Mouse (Mus musculus): Measurements from ENCODE around the gene Tnxb. TPM values are rescaled to one million over a fixed set of nuclear protein-coding genes. Genes with fewer than 3 reads are reported as not detected.
"Not testable (repeated sequence)": the region's sequence is repeated elsewhere in the genome, so short reads cannot be mapped to it uniquely, and the experiment has no call there.

Tnxb gene
- polyA plus RNA-seq, 1 experiment: not detected

DNA sequence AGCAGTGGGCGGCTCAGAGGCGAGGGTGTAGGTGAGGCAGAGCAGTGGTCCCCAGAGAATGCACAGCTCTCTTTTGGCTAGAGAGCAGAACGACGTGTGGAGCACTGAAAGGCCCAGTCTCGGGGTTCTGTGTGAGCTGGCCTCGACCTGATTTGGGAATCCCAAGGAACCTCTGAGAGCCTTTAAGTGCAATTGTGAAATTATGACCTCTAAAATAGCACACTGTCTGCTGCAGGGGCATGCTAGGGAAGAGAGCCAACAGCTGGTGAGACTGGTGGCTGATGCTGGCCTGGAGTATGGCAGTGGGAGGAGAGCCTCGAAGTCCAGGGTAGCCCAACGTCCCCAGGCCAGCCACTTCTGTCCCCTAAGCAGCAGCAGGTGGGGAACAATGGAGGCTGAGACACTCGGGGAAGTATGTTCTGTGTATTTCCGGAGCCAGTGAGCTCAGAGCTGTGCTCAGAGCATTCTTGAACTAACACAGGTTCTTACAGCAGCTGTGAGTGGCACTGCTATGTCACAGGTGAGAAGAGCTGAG is 13.4 kb downstream of the Tnxb start:
- H3K4me3 ChIP-seq (ENCODE audit: insufficient read depth, low read depth, low read length): no peak overlapping the region
- WGBS: 57% methylated on average over 10 of the region's 10 CpGs
- peaks cover 27% of the 10 kb centered on the region for H3K4me1 ChIP-seq (ENCODE audit: control insufficient read depth, insufficient read depth, low read length)
- H3K27ac ChIP-seq (ENCODE audit: insufficient read depth, low read depth, low read length): no peak overlapping the region
- TF ChIP-seq CTCF (IDR thresholded peaks at IDR 0.05; ENCODE audit: insufficient read depth, low read depth, low read length) (no peak), POLR2A (IDR thresholded peaks at IDR 0.05; ENCODE audit: insufficient read depth, low read depth, low read length) (no peak)

- Histone ChIP-seq H3K4me1 (ENCODE audit: control insufficient read depth, insufficient read depth, low read length) (peaks cover 27% of the 10 kb centered on the region), H3K4me3 (ENCODE audit: insufficient read depth, low read depth, low read length) (no peak overlapping the region), H3K27ac (ENCODE audit: insufficient read depth, low read depth, low read length) (no peak overlapping the region)
- TF ChIP-seq POLR2A (IDR thresholded peaks at IDR 0.05; ENCODE audit: insufficient read depth, low read depth, low read length): no peak
- 41% methylated on average over 9 of the region's 9 CpGs for WGBS
These were observed 14.0 kb downstream of the Tnxb start for GRCm38 (mm10) chr17:34684253-34684893.

- Histone ChIP-seq H3K4me3 (ENCODE audit: insufficient read depth, low read depth, low read length) (no peak overlapping the region), H3K27ac (ENCODE audit: insufficient read depth, low read depth, low read length) (no peak overlapping the region), H3K4me1 (ENCODE audit: control insufficient read depth, insufficient read depth, low read length) (peaks cover 27% of the 10 kb centered on the region)
- 75% methylated on average over 28 of the region's 28 CpGs for WGBS
- TF ChIP-seq POLR2A (IDR thresholded peaks at IDR 0.05; ENCODE audit: insufficient read depth, low read depth, low read length) (no peak), CTCF (IDR thresholded peaks at IDR 0.05; ENCODE audit: insufficient read depth, low read depth, low read length) (no peak)
These were observed 15.1 kb downstream of the Tnxb start for GRCm38 (mm10) chr17:34685120-34686110.

DNA sequence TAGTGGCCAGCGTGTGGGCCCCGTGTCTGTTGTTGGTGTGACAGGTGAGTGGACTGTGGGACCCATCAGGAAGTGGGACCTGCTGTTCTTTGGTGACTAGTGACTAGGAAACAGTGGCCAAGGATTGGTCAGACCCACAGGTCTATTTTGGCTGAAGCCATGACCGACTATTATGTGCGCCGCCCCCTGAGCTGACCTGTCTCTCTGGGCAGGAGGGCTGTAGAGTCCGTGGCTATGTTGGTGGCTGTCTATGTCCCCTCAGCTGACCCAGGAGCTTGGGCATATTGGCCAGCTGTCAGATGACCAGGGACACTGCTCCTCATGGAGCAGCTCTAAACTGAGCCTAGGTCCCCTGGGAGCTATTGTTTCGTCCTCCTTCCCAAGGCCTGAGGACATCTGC is 18.6 kb downstream of the Tnxb start:
- TF ChIP-seq POLR2A (IDR thresholded peaks at IDR 0.05; ENCODE audit: insufficient read depth, low read depth, low read length) (no peak), CTCF (IDR thresholded peaks at IDR 0.05; ENCODE audit: insufficient read depth, low read depth, low read length) (no peak)
- 94% methylated on average over 7 of the region's 7 CpGs for WGBS
- Histone ChIP-seq H3K27ac (ENCODE audit: insufficient read depth, low read depth, low read length) (no peak overlapping the region), H3K4me3 (ENCODE audit: insufficient read depth, low read depth, low read length) (no peak overlapping the region), H3K4me1 (ENCODE audit: control insufficient read depth, insufficient read depth, low read length) (peaks cover 18% of the 10 kb centered on the region)

DNA sequence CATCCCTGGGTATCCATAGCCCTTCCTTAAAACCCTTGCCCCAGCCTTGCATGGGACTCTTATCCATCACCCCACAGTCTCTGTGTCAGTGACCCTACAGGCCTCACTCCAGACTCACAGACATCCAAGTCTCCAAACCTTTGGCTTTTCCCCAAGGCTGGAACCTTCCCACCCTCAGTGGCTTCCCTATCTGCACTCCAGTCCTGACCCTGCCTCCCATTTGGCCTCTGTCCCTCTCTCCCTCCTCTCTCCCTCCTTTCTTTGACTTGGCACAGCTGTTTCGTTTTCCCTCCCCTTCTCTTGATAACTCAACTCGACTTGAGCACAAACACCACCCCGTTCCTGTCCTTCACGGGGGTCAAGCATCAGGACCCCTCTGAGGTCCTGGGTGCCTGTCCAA is 20.1 kb downstream of the Tnxb start:
- Histone ChIP-seq H3K4me1 (ENCODE audit: control insufficient read depth, insufficient read depth, low read length) (peaks cover 4% of the 10 kb centered on the region; the same call in 1 of the 2 replicates), H3K4me3 (ENCODE audit: insufficient read depth, low read depth, low read length) (no peak overlapping the region), H3K27ac (ENCODE audit: insufficient read depth, low read depth, low read length) (no peak overlapping the region)
- WGBS: 51% methylated on average over 4 of the region's 4 CpGs
- TF ChIP-seq POLR2A (IDR thresholded peaks at IDR 0.05; ENCODE audit: insufficient read depth, low read depth, low read length): no peak
- TF ChIP-seq CTCF (IDR thresholded peaks at IDR 0.05; ENCODE audit: insufficient read depth, low read depth, low read length): no peak

DNA sequence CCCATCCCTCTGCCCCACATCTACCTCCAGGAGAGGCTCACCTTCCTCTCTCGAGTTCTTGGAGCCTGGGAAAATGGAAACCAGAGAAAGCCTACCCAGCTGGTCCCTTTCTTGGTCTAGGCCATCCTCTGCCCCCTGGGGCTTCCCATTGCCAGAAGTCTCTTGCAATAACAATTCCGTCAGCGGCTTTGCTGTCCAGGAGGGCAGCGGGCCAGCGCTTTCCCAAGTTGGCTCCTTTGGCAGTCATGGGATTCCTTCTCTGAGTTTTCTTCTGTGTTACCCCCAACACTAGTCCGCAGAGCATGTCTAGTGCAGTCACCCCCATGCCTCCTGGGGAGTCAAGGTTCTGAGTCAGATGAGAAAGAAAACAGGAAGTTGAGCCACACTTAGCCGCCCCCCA is 22.6 kb downstream of the Tnxb start:
- TF ChIP-seq POLR2A (IDR thresholded peaks at IDR 0.05; ENCODE audit: insufficient read depth, low read depth, low read length) (no peak), CTCF (IDR thresholded peaks at IDR 0.05; ENCODE audit: insufficient read depth, low read depth, low read length) (no peak)
- Histone ChIP-seq H3K27ac (ENCODE audit: insufficient read depth, low read depth, low read length) (no peak overlapping the region), H3K4me1 (ENCODE audit: control insufficient read depth, insufficient read depth, low read length) (no peaks in the 10 kb centered on the region), H3K4me3 (ENCODE audit: insufficient read depth, low read depth, low read length) (no peak overlapping the region)
- WGBS: 52% methylated on average over 7 of the region's 7 CpGs

DNA sequence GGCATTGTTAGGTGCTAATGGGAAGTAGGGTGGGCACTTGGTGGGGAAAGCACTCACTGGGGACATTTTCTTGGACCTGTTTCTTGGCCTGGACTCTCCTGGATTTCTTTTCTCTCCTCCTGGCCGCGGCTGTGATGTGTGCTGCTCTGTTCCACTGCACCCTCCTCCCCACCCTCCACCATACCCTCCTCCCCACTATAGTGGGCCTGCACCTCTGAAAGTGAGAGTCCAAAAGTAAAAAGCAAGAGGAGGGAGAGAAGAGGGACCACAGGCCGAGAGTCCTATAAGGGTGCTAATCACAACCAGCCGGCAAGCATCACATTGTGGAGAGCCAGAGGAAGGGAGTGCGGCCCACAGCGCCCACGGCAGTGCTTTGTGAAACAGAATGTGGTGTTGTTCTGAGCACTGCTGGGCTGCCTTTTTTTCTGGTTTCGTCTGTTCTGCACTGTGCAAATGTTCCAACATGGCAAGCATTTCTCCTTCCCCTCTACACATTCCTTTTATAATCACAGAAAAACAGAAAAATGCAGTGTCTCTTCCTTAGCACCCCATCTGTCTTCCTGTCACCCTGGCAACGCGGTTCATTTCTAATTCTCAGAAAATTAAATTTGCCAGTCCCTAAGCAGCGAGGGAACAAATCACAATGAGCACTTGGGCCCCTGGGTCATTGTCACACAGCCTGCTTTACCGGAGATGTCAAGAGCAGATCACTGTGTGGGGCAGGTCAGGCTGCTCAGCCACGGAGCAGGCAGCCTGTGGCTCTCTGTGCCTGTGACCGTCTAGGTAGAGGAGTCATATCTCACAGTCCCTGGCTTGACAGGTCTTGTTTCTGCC is 29.5 kb downstream of the Tnxb start:
- Histone ChIP-seq H3K4me3 (ENCODE audit: insufficient read depth, low read depth, low read length) (no peak overlapping the region), H3K4me1 (ENCODE audit: control insufficient read depth, insufficient read depth, low read length) (peaks cover 5% of the 10 kb centered on the region), H3K27ac (ENCODE audit: insufficient read depth, low read depth, low read length) (no peak overlapping the region)
- 45% methylated on average over 14 of the region's 14 CpGs for WGBS
- TF ChIP-seq CTCF (IDR thresholded peaks at IDR 0.05; ENCODE audit: insufficient read depth, low read depth, low read length) (no peak), POLR2A (IDR thresholded peaks at IDR 0.05; ENCODE audit: insufficient read depth, low read depth, low read length) (no peak)

DNA sequence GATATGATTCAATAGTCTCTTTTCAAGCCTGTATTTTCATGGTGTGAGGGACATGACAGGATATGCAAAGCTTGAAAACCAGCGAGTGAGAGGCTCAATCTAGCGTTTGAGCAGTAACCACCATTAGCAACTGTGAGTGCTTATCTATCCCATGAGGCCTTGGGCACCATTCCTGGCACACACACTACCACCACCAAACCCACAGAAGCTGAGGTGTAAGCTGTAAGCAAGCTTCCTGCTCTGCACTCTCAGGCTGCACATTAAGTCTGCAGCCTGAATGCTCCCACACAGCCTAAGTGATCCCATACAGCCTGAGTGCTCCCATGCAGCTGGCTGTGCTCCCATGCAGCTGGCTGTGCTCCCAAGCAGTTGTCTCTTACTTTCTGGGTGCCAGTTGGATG is 30.3 kb downstream of the Tnxb start:
- peaks cover 5% of the 10 kb centered on the region for H3K4me1 ChIP-seq (ENCODE audit: control insufficient read depth, insufficient read depth, low read length)
- TF ChIP-seq POLR2A (IDR thresholded peaks at IDR 0.05; ENCODE audit: insufficient read depth, low read depth, low read length) (no peak), CTCF (IDR thresholded peaks at IDR 0.05; ENCODE audit: insufficient read depth, low read depth, low read length) (no peak)
- WGBS: 79% methylated on average over 2 of the region's 2 CpGs
- no peak overlapping the region for H3K4me3 ChIP-seq (ENCODE audit: insufficient read depth, low read depth, low read length)
- no peak overlapping the region for H3K27ac ChIP-seq (ENCODE audit: insufficient read depth, low read depth, low read length)

DNA sequence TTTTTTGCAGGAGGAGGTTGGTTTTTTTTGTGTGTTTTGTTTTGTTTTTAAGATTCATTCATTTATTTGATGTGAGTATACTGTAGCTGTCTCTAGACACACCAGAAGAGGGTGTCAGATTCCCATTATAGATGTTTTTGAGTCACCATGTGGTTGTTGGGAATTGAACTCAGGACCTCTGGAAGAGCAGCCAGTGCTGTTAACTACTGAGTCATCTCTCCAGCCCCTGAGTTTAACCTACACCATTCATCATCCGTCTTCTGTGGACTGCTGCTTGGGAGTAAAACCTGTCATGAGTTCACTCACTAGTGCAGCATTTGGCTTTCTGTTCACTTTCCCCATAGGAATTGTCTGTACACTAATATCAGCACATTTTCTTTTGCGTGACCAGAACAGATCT is 36.1 kb downstream of the Tnxb start:
- WGBS: 91% methylated on average over 2 of the region's 2 CpGs
- H3K4me3 ChIP-seq (ENCODE audit: insufficient read depth, low read depth, low read length); H3K4me1 ChIP-seq (ENCODE audit: control insufficient read depth, insufficient read depth, low read length); H3K27ac ChIP-seq (ENCODE audit: insufficient read depth, low read depth, low read length): not testable (repeated sequence)

All from olfactory bulb, adult 2 months (tissue).